In genomic region chr14:34370203-34370602, GRCm38 (mm10) we compare ENCODE assay signal across 15 mouse cellular contexts. TPM values are rescaled to one million over a fixed set of nuclear protein-coding genes. Genes with fewer than 3 reads are reported as not detected.
DNase-seq lines count a peak whose midpoint lies in the region; ATAC-seq and TF ChIP-seq lines count a peak whose summit lies in the region.
"Had no signal": no experiment of that assay in that cellular context is flagged by ENCODE, and none has a peak within 500 bp of the region (broad histone marks: within the 10 kb centered on the region; RNA-seq: fewer than 3 reads in every experiment).

No protein-coding gene starts in this region.

- TF ChIP-seq EP300 in lung, postnatal 0 days (IDR thresholded peaks at IDR 0.05), result no peak

- no peaks in the 10 kb centered on the region for H3K9me3 ChIP-seq in kidney, postnatal 0 days (replicated peaks; ENCODE audit: low read length)
- H3K9me3 ChIP-seq in kidney, embryonic 15.5 days (replicated peaks), result no peaks in the 10 kb centered on the region
- no peaks in the 10 kb centered on the region for H3K9me3 ChIP-seq in lung, postnatal 0 days (ENCODE audit: low read length)
- H3K9me3 ChIP-seq: forebrain, embryonic 15.5 days; neural tube, embryonic 13.5 days had no signal

- H3K4me3 ChIP-seq in kidney, postnatal 0 days (replicated peaks; ENCODE audit: low read depth, low read length), result no peak overlapping the region
- H3K4me3 ChIP-seq in kidney, embryonic 15.5 days (replicated peaks), result no peak overlapping the region
- H3K4me3 ChIP-seq in lung, postnatal 0 days (ENCODE audit: low read depth, low read length), result no peak overlapping the region
- H3K4me3 ChIP-seq in small intestine, adult 2 months (ENCODE audit: low read depth, low read length), result no peak overlapping the region
- H3K4me3 ChIP-seq: forebrain, embryonic 15.5 days; neural tube, embryonic 13.5 days had no signal

- TF ChIP-seq POLR2A in small intestine, adult 2 months (IDR thresholded peaks at IDR 0.05; ENCODE audit: low read depth, low read length), result no peak

- peak; percentile 27 to 32 for DNase-seq in cerebellum, postnatal 10 days
- no peak for DNase-seq in cerebellum, postnatal 14 days
- DNase-seq in kidney, postnatal 0 days (ENCODE audit: low spot score), result no peak
- DNase-seq in lung, postnatal 0 days (ENCODE audit: low spot score), result no peak
- DNase-seq in lung, postnatal 36 days, result no peak
- DNase-seq in ovary, postnatal 14 days (ENCODE audit: low spot score), result no peak
- DNase-seq: cerebellum, adult 9-11 months; heart, adult 18-20 months; kidney, postnatal 10 days; layer of hippocampus, adult 9-11 months; right cerebral cortex, postnatal 4 days had no signal

- H3K36me3 ChIP-seq in kidney, postnatal 0 days (ENCODE audit: insufficient read depth, low read length), result no peaks in the 10 kb centered on the region
- no peaks in the 10 kb centered on the region for H3K36me3 ChIP-seq in kidney, embryonic 15.5 days
- no peaks in the 10 kb centered on the region for H3K36me3 ChIP-seq in lung, postnatal 0 days (ENCODE audit: insufficient read depth, low read length)
- no peaks in the 10 kb centered on the region for H3K36me3 ChIP-seq in small intestine, adult 2 months (ENCODE audit: control insufficient read depth, insufficient read depth, low read length)
- H3K36me3 ChIP-seq: forebrain, embryonic 15.5 days; neural tube, embryonic 13.5 days had no signal

- no peak overlapping the region for H3K4me2 ChIP-seq in kidney, postnatal 0 days (ENCODE audit: low read length)
- H3K4me2 ChIP-seq in kidney, embryonic 15.5 days, result no peak overlapping the region
- H3K4me2 ChIP-seq in lung, postnatal 0 days (replicated peaks; ENCODE audit: low read depth, low read length), result no peak overlapping the region
- H3K4me2 ChIP-seq: forebrain, embryonic 15.5 days; neural tube, embryonic 13.5 days had no signal

- H3K27me3 ChIP-seq in kidney, postnatal 0 days (ENCODE audit: insufficient read depth, low read length), result no peaks in the 10 kb centered on the region
- H3K27me3 ChIP-seq in kidney, embryonic 15.5 days, result no peaks in the 10 kb centered on the region
- H3K27me3 ChIP-seq in lung, postnatal 0 days (replicated peaks; ENCODE audit: insufficient read depth, low read length), result no peaks in the 10 kb centered on the region
- H3K27me3 ChIP-seq in small intestine, adult 2 months (ENCODE audit: control insufficient read depth, insufficient read depth, low read length), result no peaks in the 10 kb centered on the region
- H3K27me3 ChIP-seq: forebrain, embryonic 15.5 days; neural tube, embryonic 13.5 days had no signal

- TF ChIP-seq CTCF in kidney, postnatal 0 days (IDR thresholded peaks at IDR 0.05; ENCODE audit: low read depth), result peak; percentile 31; the same call in 1 of the 2 replicates
- TF ChIP-seq CTCF in lung, postnatal 0 days (IDR thresholded peaks at IDR 0.05), result peak; percentile 36
- TF ChIP-seq CTCF in small intestine, adult 2 months (IDR thresholded peaks at IDR 0.05; ENCODE audit: extremely low read depth, insufficient read length, insufficient replicate concordance, low read depth, low read length), result peak; percentile 25; the same call in 1 of the 2 replicates

- 69% methylated on average over 3 of the region's 3 CpGs for WGBS in kidney, postnatal 0 days
- 67% methylated on average over 3 of the region's 3 CpGs for WGBS in kidney, embryonic 15.5 days
- 73% methylated on average over 3 of the region's 3 CpGs for WGBS in lung, postnatal 0 days
- 76% methylated on average over 3 of the region's 3 CpGs for WGBS in small intestine, adult 2 months

- H3K9ac ChIP-seq in kidney, postnatal 0 days (ENCODE audit: low read depth, low read length), result no peak overlapping the region
- no peak overlapping the region for H3K9ac ChIP-seq in kidney, embryonic 15.5 days
- H3K9ac ChIP-seq in lung, postnatal 0 days (replicated peaks; ENCODE audit: low read depth), result no peak overlapping the region
- H3K9ac ChIP-seq: forebrain, embryonic 15.5 days; neural tube, embryonic 13.5 days had no signal

- H3K4me1 ChIP-seq in kidney, postnatal 0 days (replicated peaks; ENCODE audit: insufficient read depth, low read length), result peaks cover 8% of the 10 kb centered on the region
- peaks cover 15% of the 10 kb centered on the region for H3K4me1 ChIP-seq in kidney, embryonic 15.5 days
- H3K4me1 ChIP-seq in lung, postnatal 0 days (ENCODE audit: insufficient read depth, low read depth, low read length), result no peaks in the 10 kb centered on the region
- no peaks in the 10 kb centered on the region for H3K4me1 ChIP-seq in small intestine, adult 2 months (ENCODE audit: control insufficient read depth, insufficient read depth, insufficient read length, low read length)
- H3K4me1 ChIP-seq: forebrain, embryonic 15.5 days had no signal

- no peak for ATAC-seq in kidney, postnatal 0 days (replicated peaks; ENCODE audit: low FRiP score, low read depth)
- no peak for ATAC-seq in kidney, embryonic 15.5 days (replicated peaks; ENCODE audit: low FRiP score)
- no peak for ATAC-seq in lung, postnatal 0 days
- ATAC-seq: forebrain, embryonic 15.5 days had no signal

- no peak overlapping the region for H3K27ac ChIP-seq in kidney, postnatal 0 days
- no peak overlapping the region for H3K27ac ChIP-seq in kidney, embryonic 15.5 days
- no peak overlapping the region for H3K27ac ChIP-seq in lung, postnatal 0 days (ENCODE audit: low read length)
- H3K27ac ChIP-seq in small intestine, adult 2 months (ENCODE audit: insufficient read depth, low read depth, low read length), result no peak overlapping the region
- H3K27ac ChIP-seq: forebrain, embryonic 15.5 days; neural tube, embryonic 13.5 days had no signal

RNA-seq across cellular contexts. Expression of gene Sncg, which starts 4.4 kb away (rescaled TPM):
- 5.3 and 5.5 TPM in 2 replicates for polyA plus RNA-seq in kidney, postnatal 0 days (2015; fragmentation: Nextera tagmentation; extraction: Ambion mirVana)
- polyA plus RNA-seq in kidney, embryonic 15.5 days (2015; fragmentation: Nextera tagmentation; extraction: Ambion mirVana), result 8.6 and 11.2 TPM in 2 replicates
- polyA plus RNA-seq in lung, postnatal 0 days (2015; fragmentation: Nextera tagmentation; extraction: Ambion mirVana), result 2.1 and 2.2 TPM in 2 replicates
- polyA plus RNA-seq in small intestine, adult 2 months (2012; rRNA removed), result 4.4 and 4.8 TPM in 2 replicates

RNA-seq across cellular contexts. Expression of gene Mmrn2, which starts 5.1 kb away (rescaled TPM):
- 16.2 and 17.1 TPM in 2 replicates for polyA plus RNA-seq in kidney, postnatal 0 days (2015; fragmentation: Nextera tagmentation; extraction: Ambion mirVana)
- polyA plus RNA-seq in kidney, embryonic 15.5 days (2015; fragmentation: Nextera tagmentation; extraction: Ambion mirVana), result 16.0 and 17.8 TPM in 2 replicates
- polyA plus RNA-seq in lung, postnatal 0 days (2015; fragmentation: Nextera tagmentation; extraction: Ambion mirVana), result 15.4 and 16.5 TPM in 2 replicates
- 3.5 and 5.5 TPM in 2 replicates for polyA plus RNA-seq in small intestine, adult 2 months (2012; rRNA removed)

RNA-seq across cellular contexts. Expression of gene Fam25c, which starts 15.0 kb away (rescaled TPM):
- 8.1 and 15.2 TPM in 2 replicates for polyA plus RNA-seq in kidney, postnatal 0 days (2015; fragmentation: Nextera tagmentation; extraction: Ambion mirVana)
- polyA plus RNA-seq in kidney, embryonic 15.5 days (2015; fragmentation: Nextera tagmentation; extraction: Ambion mirVana), result 1.1 TPM in 1 of 2 replicates, not detected in the other
- 0.45 TPM in 1 of 2 replicates, not detected in the other for polyA plus RNA-seq in lung, postnatal 0 days (2015; fragmentation: Nextera tagmentation; extraction: Ambion mirVana)
- not detected in 2 replicates for polyA plus RNA-seq in small intestine, adult 2 months (2012; rRNA removed)
- polyA plus RNA-seq: forebrain, embryonic 15.5 days; neural tube, embryonic 13.5 days had no signal

RNA-seq across cellular contexts. Expression of gene Glud1, which starts 59.7 kb away (rescaled TPM):
- 160 and 161 TPM in 2 replicates for polyA plus RNA-seq in kidney, postnatal 0 days (2015; fragmentation: Nextera tagmentation; extraction: Ambion mirVana)
- polyA plus RNA-seq in kidney, embryonic 15.5 days (2015; fragmentation: Nextera tagmentation; extraction: Ambion mirVana), result 102 and 105 TPM in 2 replicates
- 63.2 and 64.3 TPM in 2 replicates for polyA plus RNA-seq in lung, postnatal 0 days (2015; fragmentation: Nextera tagmentation; extraction: Ambion mirVana)
- polyA plus RNA-seq in small intestine, adult 2 months (2012; rRNA removed), result 33.8 and 223 TPM in 2 replicates

RNA-seq across cellular contexts. Expression of gene Shld2, which starts 59.9 kb away (rescaled TPM):
- polyA plus RNA-seq in kidney, postnatal 0 days (2015; fragmentation: Nextera tagmentation; extraction: Ambion mirVana), result 11.5 and 11.8 TPM in 2 replicates
- polyA plus RNA-seq in kidney, embryonic 15.5 days (2015; fragmentation: Nextera tagmentation; extraction: Ambion mirVana), result 10.5 and 11.0 TPM in 2 replicates
- polyA plus RNA-seq in lung, postnatal 0 days (2015; fragmentation: Nextera tagmentation; extraction: Ambion mirVana), result 7.5 and 9.7 TPM in 2 replicates
- 0.19 and 0.79 TPM in 2 replicates for polyA plus RNA-seq in small intestine, adult 2 months (2012; rRNA removed)

Comparison
In these comparisons a context has a peak if more than half of its experiments do, and no peak if none do; other contexts are left out.
1. DNase-seq: peak in cerebellum, postnatal 10 days (2 of 2); none in cerebellum, postnatal 14 days (0 of 2), kidney, postnatal 0 days (single experiment), lung, postnatal 0 days (single experiment), lung, postnatal 36 days (single experiment) and ovary, postnatal 14 days (single experiment).
2. Peak in every context shown above with its lines, with median percentiles within 50 percentile points of each other: CTCF ChIP-seq.